Mouse (Mus musculus) liver, adult 2 months (tissue): ENCODE measurements around the gene Vwa2. TPM values are rescaled to one million over a fixed set of nuclear protein-coding genes. Genes with fewer than 3 reads are reported as not detected.

Experiments used
- DNase-seq: peaks from one replicate; pipeline ENCODE4 v3.0.0-alpha.2; 2011; ENCODE audit warnings: low read depth, low spot score; ENCODE audit errors: extremely low read depth
- H3K27ac ChIP-seq: fragments of 200-500 bp; replicated peaks from 2 replicates; pipeline ENCODE4 v1.5.1; 2012; ENCODE audit warnings: low read depth, mild to moderate bottlenecking, control low read depth, inconsistent platforms, low read length; ENCODE audit not compliant: insufficient read depth
- H3K27me3 ChIP-seq: fragments of 200-500 bp; 2 replicates; pipeline ENCODE4 v1.6.1; 2012; ENCODE audit warnings: mild to moderate bottlenecking, moderate library complexity, low read length, inconsistent platforms; ENCODE audit not compliant: control insufficient read depth, insufficient read depth
- H3K36me3 ChIP-seq: fragments of 200-500 bp; 2 replicates; pipeline ENCODE4 v1.6.1; 2012; ENCODE audit warnings: low read length, inconsistent platforms; ENCODE audit not compliant: control insufficient read depth, insufficient read depth
- H3K4me1 ChIP-seq: fragments of 200-500 bp; 2 replicates; pipeline ENCODE4 v1.6.1; 2011; ENCODE audit warnings: low read length; ENCODE audit not compliant: control insufficient read depth, insufficient read depth
- H3K4me3 ChIP-seq: fragments of 200-500 bp; 2 replicates; pipeline ENCODE4 v1.5.1; 2011; ENCODE audit warnings: low read depth, mild to moderate bottlenecking, control low read depth, low read length, moderate library complexity; ENCODE audit not compliant: insufficient read depth
- H3K79me2 ChIP-seq: fragments of 200-500 bp; 2 replicates; pipeline ENCODE4 v1.6.1; 2012; ENCODE audit warnings: inconsistent platforms, mild to moderate bottlenecking, low read length, moderate library complexity; ENCODE audit not compliant: control insufficient read depth, insufficient read depth
- H3K9ac ChIP-seq: fragments of 200-500 bp; 2 replicates; pipeline ENCODE4 v1.6.1; 2012; ENCODE audit warnings: low read depth, mild to moderate bottlenecking, control low read depth, inconsistent platforms, low read length
- CTCF ChIP-seq: fragments of 200-500 bp; IDR thresholded peaks from 2 replicates; pipeline ENCODE4 v1.5.1; 2011; ENCODE audit warnings: low read depth, low read length, control low read depth
- POLR2A ChIP-seq: fragments of 200-500 bp; IDR thresholded peaks from 2 replicates; pipeline ENCODE4 v1.6.1; 2011; ENCODE audit warnings: low read length, control low read depth; ENCODE audit not compliant: insufficient read depth; ENCODE audit errors: extremely low read depth
- WGBS: fragments of 180-500 bp; shearing (Covaris S2); methylation state at CpG from one replicate; pipeline ENCODE4 v1.1.7; 2018; 5-methylcytosine and 5-hydroxymethylcytosine counted together
- polyA plus RNA-seq: library from polyadenylated mRNA; depleted of rRNA; stranded (reverse); fragments of >200 nt; gene quantifications from 2 replicates; pipeline ENCODE4 v1.2.3, GENCODE M21; 2012
- total RNA-seq: library from RNA; depleted of rRNA; stranded (reverse); fragments of >200 nt; gene quantifications from 2 replicates; pipeline ENCODE4 v1.2.3, GENCODE M21; 2014

Vwa2 gene
- total and polyA plus RNA-seq, 2 experiments = not detected

DNA sequence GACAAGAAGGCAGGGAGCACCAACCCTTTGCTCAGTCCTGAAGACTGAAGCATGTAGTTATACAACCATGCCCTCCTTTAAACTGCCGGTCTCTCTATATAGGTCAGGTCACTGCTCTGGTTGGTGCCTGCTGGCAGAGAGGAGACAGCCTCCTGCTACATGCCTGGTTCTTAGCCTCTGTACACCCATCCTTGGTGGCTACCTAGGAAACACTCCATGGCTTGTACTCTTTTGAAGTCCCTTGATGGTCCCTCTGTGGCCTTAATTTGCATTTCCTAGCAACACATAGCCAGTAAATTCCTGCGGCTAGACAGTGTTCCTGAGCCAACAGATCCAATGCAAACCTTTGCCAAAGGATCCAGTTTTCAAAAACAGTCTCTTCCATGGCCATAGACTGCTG lies 71.6 kb downstream of the Vwa2 start:
- no peak overlapping the region for H3K9ac ChIP-seq
- H3K4me3 ChIP-seq = no peak overlapping the region
- H3K36me3 ChIP-seq = no peaks in the 10 kb centered on the region
- no peaks in the 10 kb centered on the region for H3K79me2 ChIP-seq
- no peak overlapping the region for H3K27ac ChIP-seq
- no peaks in the 10 kb centered on the region for H3K27me3 ChIP-seq
- H3K4me1 ChIP-seq = no peaks in the 10 kb centered on the region
- no peak for TF ChIP-seq POLR2A
- no peak for TF ChIP-seq CTCF
- WGBS = 81% methylated on average over 2 of the region's 2 CpGs
- DNase-seq = no peak

GRCm38 (mm10) chr19:56946277-56946676 lies 72.2 kb downstream of the Vwa2 start:
- Histone ChIP-seq H3K4me3 (no peak overlapping the region), H3K27ac (no peak overlapping the region), H3K9ac (no peak overlapping the region), H3K4me1 (no peaks in the 10 kb centered on the region), H3K36me3 (no peaks in the 10 kb centered on the region), H3K79me2 (no peaks in the 10 kb centered on the region), H3K27me3 (no peaks in the 10 kb centered on the region)
- no peak for DNase-seq
- 85% methylated on average over 7 of the region's 7 CpGs for WGBS
- TF ChIP-seq POLR2A (no peak), CTCF (no peak)

- Histone ChIP-seq H3K27ac (no peak overlapping the region), H3K4me1 (no peaks in the 10 kb centered on the region), H3K9ac (no peak overlapping the region), H3K27me3 (no peaks in the 10 kb centered on the region), H3K4me3 (no peak overlapping the region), H3K79me2 (no peaks in the 10 kb centered on the region), H3K36me3 (no peaks in the 10 kb centered on the region)
- TF ChIP-seq CTCF = no peak
- no peak for TF ChIP-seq POLR2A
- WGBS = 85% methylated on average over 3 of the region's 3 CpGs
- no peak for DNase-seq
Observed at GRCm38 (mm10) chr19:56946727-56947126, 72.7 kb downstream of the Vwa2 start.

- no peak overlapping the region for H3K9ac ChIP-seq
- 69% methylated on average over 6 of the region's 6 CpGs for WGBS
- no peak overlapping the region for H3K27ac ChIP-seq
- no peak for TF ChIP-seq POLR2A
- no peak for TF ChIP-seq CTCF
- no peaks in the 10 kb centered on the region for H3K36me3 ChIP-seq
- H3K27me3 ChIP-seq = no peaks in the 10 kb centered on the region
- no peak for DNase-seq
- no peak overlapping the region for H3K4me3 ChIP-seq
- H3K79me2 ChIP-seq = no peaks in the 10 kb centered on the region
- no peaks in the 10 kb centered on the region for H3K4me1 ChIP-seq
Observed at GRCm38 (mm10) chr19:56947971-56948610, 74.0 kb downstream of the Vwa2 start.

DNA sequence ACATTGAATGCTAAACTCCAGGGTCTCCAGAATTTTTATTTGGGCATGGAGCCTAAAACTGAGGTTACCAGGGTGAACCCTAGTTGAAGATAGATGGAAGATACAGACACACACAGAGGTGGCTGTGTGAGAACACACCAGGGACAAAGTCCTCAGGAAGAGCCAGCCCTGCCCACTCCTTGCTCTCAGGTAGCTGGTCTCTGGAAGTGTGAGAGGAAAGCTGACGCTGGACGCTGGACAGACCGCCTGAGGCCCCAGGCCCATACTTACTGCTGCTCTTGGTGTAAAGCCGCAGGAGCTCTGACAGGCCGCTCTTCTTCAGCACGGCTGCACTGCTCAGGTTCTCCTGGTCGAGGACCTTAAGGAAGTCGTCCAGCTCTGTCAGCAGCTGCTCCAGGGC lies 75.8 kb downstream of the Vwa2 start:
- Histone ChIP-seq H3K9ac (no peak overlapping the region), H3K4me1 (no peaks in the 10 kb centered on the region), H3K36me3 (no peaks in the 10 kb centered on the region), H3K27me3 (no peaks in the 10 kb centered on the region; the same call in 1 of the 2 replicates), H3K79me2 (no peaks in the 10 kb centered on the region), H3K4me3 (no peak overlapping the region), H3K27ac (no peak overlapping the region)
- 85% methylated on average over 8 of the region's 8 CpGs for WGBS
- TF ChIP-seq CTCF = no peak
- no peak for TF ChIP-seq POLR2A
- no peak for DNase-seq

- Histone ChIP-seq H3K4me1 (no peaks in the 10 kb centered on the region), H3K36me3 (no peaks in the 10 kb centered on the region), H3K4me3 (no peak overlapping the region), H3K9ac (no peak overlapping the region), H3K27me3 (no peaks in the 10 kb centered on the region; the same call in 1 of the 2 replicates), H3K27ac (no peak overlapping the region), H3K79me2 (no peaks in the 10 kb centered on the region)
- TF ChIP-seq CTCF (no peak), POLR2A (no peak)
- 87% methylated on average over 7 of the region's 7 CpGs for WGBS
- no peak for DNase-seq
Observed at GRCm38 (mm10) chr19:56950818-56951217, 76.8 kb downstream of the Vwa2 start.
